Mouse (Mus musculus): ENCODE data around the gene Dgki. TPM values are rescaled to one million over a fixed set of nuclear protein-coding genes. Genes with fewer than 3 reads are reported as not detected.

Gene Dgki
- polyA plus RNA-seq, 3 experiments from 2014 or later, result 0.17 to 0.75 TPM; not detected in 1

DNA sequence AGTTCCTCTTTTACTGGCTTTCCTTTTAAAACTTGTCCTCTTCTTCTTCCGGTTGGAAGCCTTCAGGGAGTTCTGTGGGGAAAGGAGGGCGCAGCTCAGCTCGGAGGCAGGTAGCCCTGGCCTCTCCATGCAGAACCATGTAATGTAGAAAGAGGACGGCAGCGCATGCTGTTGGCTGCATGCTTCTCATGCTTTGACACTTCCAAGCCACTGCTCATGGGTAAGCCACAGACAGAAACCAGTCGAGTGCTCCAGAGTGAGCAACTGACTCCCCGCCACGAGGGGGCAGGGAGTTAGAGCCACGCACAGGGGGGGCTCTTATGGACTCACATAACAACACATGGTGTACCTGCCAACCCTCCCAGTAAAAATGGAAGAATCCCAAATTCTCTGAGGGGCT lies 242.0 kb downstream of the Dgki start:
- no peak for ATAC-seq

DNA sequence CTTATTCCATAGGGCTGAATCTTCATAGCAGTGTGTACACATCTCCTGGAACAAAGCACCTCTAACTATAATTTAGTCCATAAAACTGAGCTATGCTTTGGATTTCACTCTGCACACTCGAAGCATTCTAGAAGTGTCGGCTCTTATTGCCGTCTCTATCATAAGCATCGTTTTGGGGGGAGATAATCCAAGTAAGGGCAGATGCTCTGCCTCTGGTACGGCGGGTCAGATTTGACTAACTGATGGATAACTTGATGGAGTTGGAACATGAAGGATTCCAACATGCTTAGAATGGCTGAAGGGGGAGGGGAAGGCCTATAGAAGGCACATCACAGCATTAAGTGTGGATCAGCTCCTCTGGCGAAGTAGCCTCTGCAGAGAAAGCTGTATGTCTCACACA lies 242.4 kb downstream of the Dgki start:
- ATAC-seq, result no peak

DNA sequence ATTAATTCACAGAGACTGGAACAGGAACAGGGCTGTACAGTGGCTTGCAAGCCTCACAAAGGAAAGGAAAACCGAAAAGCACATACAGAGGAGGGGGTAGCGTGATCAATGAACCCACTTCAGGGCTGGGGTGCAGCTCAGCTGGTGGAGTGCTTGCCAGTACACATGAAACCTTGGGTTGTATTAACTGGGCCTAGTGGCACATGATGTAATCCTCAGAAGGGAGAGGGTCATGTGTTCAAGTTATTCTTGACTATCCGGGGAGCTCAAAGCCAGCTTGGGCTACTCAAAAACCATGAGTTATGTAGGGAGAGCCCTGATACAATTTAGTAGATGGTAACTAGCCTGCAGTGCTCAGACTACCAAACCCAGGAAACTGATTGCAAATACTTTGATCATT lies 244.3 kb downstream of the Dgki start:
- ATAC-seq, result no peak

DNA sequence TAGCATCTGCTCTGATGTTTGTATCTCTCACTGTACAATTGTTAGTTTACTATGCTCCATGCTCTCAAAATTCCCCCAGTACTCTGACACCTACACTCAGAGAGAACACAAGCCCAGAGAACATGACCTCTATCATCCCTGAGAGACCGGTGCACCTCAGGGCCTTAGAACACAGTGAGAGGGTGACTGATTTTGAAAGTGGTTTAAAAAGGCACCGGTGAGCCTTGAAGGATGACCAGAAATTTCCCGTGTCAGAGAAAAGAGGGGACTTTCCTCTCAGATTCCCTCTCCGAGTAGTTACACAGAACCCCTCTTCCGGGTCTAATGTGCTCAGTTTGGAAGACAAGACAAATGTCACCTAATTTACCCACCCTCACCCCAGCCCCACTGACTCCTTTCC lies 244.9 kb downstream of the Dgki start:
- ATAC-seq, result peak; percentile 36

DNA sequence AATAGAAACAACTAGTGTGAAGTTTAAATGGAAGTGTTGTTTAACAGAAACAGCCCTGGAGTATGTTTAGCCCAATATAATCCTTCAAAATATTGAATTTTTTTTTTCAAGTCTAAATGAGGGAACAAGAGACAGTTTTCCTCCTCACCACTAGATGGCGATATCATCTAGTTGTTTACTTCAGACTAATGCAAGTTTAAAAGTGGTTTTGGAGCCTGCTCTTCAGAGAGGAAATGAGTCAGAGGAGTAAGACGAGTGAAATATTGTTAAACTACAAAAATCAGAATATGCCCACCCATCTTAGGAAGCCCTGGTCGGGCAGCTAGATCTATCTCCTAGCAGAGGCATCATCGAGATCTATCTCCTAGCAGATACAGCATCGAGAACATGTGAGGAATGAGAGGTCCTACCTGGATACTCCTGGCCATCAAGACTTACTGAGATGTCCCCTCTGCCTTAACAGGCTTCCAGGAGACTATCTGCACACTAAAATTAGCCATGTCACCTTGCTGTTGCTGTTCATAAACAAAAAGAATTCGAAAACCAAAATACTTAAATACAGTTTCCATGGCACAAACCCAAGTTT lies 245.5 kb downstream of the Dgki start:
- ATAC-seq, result peak; percentile 81

DNA sequence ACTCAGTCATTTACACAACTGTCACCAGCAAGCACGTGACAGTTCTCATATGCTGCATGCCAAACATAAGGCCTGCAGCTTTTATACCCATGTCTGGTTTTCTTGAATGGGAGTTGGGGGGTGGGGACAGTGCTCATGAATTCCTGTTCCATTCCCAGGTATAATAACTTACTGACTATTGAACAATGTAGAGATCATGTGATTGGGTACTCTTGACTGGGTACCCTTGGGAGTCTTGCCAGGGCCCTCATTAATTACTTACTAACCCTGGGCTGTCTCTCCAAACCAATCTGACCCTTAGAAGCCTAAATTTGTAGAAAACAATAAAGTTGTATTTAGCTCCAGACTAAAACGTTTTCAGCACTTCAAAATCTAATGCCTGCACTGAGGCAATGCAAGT lies 246.6 kb downstream of the Dgki start:
- no peak for ATAC-seq

DNA sequence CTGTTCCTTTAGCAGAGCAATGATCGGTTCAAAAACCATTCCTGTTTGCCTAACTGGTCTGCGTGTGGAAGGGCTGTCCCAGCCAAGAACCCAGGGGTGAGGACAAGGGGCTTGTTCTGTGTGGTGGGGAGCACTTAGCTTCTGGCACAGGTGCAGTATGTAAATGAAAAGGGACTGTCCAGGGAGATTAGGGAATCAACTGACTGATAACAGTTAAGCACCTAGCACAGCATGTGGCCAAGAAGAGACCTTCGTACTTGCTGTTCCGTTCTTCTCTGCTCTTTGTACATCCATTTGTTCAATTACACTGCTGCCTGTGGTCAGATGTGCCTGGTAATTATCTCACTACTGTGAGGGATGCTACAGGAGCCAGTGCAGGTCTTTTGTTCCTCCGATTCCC lies 248.3 kb downstream of the Dgki start:
- no peak for ATAC-seq

DNA sequence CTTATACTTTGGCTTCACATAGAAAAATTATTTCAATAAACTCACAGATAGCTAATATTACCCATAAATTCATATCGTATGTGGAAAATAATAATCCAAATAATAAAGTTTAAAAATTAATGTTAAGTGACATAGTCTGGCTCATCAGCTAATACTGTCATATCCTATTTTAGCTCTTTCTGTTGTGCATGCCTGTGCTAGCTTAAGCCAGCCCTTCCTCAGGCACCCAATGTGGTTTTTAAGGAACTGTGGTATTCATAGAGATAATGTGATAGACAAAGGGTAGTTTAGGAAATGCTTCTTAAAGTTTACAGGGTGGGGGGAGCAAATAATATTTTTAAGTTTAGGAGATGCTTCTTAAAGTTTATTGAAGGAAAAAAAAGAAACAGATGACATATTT lies 248.8 kb downstream of the Dgki start:
- ATAC-seq, result no peak

DNA sequence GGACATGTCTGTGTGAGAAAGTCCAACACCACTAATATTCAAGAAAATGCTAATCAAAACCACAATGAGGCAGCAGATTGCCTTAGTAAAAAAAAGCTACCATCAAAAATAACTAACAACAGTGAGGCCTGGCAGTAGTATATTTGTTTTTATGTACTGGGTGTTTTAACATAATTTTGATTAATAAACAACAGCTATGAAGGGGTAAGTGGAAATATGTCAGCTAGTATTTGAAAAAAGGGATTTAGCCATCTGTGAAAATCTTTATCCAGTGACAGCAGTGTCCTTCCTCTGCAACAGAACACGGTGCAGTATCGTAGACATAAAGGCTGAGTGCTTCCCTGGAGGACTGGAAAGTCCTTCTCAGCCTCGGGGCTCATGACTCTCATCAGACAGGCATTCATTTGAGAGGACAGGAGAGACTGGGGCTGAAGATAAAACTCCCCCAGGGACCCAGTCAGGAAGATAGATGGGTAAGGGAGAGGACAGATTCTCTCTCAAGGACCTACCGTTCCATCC lies 252.3 kb downstream of the Dgki start:
- ATAC-seq, result no peak

DNA sequence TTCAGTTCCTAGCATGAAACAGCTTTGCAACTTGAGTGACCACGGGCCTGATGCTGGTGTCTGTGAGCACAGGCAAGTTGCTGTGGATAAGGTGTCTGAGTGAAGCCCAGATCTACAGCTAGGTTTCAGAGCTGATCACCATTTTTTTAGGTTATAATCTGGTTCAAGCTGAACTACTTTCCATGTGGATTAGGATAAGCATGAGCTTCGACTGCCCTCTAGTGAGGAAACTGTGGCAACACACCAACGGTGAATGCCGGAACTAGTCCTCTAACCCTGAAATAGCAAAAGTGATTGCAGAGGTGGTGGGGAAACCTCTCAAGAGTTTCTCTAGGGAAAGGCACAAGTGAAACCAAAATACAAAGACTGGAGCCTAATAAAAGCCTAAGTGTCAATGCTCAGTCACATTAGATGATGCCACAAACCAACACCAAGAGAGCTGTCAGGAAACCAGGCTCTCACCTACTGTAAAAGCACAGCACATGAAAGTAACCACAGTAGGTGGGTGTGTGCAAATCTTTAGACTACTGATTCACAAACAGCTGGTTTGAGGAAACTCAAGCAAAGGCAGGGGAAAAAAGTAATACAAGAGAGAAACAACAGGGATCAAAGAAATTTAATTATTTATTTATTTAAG lies 253.7 kb downstream of the Dgki start:
- peak; percentile 41 for ATAC-seq

DNA sequence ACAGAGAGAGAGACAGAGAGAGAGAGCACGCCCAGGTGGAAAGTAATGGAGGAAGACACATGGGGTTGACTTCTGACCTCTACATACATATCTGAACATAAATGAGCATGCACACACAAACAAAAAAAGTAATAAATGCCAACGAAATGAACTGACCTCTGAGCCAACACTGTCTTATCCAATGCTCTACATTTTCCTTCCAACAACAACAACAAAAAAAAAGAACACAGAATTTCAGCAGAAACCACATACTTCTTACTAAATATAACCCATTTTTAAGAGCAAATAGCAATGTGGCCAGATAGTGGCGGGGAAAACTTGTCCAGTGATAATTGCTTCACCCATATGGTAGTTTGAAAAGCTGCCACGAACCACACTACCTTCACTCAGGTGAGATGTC lies 255.2 kb downstream of the Dgki start:
- ATAC-seq, result no peak

DNA sequence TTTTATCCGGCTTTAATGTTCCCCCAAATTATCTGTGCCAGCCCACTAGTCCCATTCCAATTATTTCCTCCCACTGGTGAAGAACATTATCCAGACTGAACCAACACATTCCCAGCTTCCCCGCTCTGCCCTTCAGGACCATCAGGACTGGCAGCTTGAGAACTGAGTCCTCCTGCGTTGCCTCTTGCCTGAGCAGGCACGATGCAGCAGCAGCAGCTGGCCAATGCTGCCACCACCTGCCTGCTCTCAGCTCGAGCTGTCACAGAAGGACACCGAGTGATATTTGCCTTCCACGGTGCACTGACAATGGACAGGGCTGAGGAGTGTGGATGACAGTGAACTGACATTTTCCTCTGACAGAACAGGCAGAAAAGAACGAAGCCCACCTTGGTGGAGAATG lies 261.5 kb downstream of the Dgki start:
- ATAC-seq, result no peak

DNA sequence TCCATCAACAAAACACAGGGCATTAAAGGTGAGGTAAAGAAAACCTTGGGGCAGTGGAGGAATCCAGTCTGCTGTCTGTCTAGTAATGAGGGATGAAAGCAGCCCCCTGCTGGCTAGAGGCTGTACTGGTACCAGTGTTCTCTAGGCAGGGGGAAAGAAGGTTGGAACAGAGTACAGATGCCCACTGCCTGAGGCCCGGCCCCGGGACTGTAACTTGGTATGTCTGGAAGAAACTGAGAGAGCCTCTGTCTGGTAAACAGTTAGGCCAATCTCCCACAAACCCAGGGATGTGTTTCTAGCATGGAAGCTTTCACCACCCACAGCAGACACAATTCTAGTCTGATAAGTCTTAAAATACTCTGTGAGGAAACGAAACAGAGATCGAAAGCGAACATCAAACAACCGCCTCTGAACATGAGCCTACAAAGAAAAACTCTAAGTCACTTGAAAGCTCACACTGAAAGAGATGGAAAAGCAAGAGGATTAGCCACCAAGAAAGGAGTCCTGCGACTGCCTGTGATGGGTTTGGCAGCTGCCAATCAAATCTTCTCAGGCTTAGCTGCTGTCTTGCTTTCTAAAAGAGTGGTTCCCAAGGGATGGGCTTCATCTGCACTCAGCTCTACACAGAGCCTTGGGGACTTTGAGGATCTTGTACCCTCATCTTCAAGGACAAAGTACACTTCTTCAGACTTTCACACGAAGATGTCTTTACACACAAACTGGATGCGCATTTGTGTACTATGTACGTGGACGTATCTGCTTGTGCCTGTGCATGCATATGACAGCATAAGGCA lies 262.7 kb downstream of the Dgki start:
- peak; percentile 56 for ATAC-seq

DNA sequence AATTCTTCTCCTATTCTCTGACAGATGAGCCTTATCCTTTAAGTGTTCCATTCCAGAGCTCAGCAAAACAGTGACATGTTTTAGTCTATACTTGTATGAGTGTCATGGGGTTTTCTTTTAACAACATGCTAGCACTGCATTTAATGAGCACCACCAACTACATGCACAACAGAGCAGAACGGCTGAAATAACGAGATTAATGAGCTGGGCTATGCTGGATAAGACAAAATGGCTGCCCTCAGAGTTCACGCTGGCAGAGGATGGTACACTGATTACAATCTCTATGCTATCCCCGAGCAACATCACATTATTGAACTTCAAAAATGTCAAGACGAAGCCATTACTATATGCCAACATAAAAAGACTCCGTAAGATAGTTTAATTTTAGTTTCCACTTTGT lies 264.3 kb downstream of the Dgki start:
- no peak for ATAC-seq

DNA sequence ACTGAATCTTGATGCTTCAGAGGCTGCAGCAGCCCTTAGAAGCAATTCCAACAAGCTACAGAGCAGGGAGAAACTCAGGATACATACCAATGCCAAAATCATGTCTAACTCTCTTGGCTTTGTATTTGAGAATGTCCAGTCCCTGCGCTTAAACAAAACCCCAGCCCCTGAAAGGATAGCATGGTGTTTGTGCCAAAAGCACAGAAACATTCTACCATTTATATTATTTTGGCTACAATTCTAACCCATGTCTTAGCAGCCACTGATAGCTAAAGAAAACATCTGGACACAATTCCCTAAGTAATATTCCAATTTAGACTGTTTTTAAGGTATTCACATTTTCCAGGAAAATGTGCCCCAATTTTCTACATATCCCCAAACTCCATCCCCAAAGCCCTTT lies 269.0 kb downstream of the Dgki start:
- ATAC-seq, result no peak

DNA sequence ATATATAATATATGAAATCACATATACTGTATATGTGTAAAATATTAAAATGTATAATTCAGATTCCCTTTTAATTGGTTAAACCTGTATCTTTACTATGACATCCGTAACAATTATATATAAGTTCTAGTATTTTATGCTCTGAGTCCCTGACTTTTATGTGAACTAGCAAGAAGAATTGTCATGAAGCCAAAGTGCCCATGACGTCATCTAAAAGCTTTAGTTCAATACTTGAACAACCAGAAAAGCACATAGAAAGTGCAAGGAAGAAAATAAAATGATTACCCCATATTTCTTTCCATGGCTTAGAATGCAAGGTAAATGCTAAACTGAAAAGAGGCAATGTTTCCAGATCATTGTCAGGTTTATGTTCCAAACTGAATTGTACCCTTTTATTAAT lies 269.6 kb downstream of the Dgki start:
- ATAC-seq, result no peak

DNA sequence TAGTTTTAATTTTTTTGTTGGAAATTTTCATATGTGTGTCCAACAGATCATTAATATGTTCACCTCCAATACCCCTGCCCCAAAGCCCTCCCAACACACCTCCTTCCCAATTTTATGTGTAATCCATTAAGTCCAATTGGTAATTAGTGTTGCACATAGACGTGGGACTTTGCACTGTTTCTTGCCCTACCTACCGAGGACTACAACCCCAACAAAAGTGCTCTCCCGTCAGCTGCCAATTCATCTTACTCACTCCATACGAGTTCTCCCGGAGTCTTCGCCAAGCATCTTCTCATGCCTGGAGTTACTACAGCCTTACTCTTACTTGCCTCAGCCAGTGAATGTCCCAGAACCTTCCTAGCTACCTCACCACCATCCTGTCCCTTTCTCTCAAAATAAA lies 271.1 kb downstream of the Dgki start:
- no peak for ATAC-seq

DNA sequence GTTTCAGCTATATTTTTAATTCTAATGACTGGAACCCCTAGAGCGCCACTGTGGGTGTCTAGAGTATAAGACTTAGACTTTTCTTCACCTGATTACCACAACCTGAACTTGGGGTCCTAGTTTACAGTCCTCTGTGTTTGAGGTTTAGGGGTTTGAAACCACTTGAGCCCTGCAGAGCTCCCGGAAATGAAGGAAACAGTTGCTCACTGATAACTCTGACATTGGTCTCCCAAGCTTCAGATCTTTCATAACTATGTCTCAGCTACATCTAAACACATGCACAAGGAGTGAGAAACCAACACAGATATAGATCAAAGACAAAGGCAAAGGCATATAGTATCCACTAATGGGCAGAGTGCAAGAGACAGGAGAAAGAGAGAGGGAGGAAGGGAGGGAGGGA lies 271.7 kb downstream of the Dgki start:
- no peak for ATAC-seq

DNA sequence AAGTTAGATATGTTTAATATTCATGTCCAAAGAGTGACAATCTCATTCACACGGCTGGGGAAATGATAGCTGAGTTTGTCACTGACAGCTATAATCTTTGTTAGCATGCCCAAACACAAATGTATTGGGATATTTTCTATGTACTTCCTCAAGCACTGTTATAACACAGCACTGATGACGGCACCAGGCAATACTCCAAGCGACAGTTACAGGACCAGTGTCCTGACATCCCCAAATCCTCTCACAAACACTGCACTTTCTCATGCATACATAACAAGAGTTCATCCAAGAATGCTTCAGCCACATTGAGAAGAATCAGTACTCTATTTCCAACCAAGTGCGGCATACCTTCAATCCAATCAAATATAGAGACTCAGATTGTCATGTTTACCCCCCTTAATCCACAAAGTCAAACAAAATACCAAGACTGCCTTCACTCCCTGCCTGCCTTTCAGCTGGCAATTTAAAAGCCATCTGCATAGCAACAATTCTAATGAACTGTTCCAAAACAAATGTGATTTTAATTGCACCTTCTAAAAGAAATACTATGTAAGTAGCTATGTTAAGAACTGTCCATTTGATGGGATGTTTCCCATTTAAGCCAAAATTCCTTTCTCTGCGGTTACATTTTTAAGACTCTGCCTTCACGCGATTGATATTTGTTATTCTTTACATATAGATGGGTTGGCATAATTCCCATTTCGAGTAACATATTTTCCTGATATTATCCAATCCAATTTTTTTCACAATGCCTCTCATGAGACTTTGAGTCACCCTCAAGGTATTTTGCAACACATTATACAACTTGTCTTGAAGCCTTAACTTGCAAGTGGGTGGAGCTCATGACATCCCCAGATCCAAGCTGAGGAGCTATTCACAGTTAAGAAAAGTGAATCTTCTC lies 273.4 kb downstream of the Dgki start:
- no peak for ATAC-seq

DNA sequence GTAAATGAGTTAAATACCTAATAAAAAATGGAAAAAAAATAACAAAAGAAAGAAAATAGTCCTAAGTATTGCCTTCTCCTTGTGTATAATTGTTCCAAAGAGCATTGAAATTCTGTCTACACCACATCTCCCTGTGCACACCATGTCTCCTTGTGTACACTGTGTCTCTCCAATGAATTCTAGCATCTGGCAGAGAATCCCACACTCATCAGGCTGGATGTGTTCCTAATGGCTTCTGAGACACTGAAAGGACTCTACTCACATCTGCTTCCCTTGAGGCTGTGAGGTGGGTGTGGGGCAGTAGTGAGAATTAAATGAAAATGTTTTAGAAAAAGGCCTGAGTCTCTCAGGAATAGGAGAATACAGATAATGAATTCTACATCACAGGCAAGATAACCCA lies 283.9 kb downstream of the Dgki start:
- ATAC-seq, result no peak

DNA sequence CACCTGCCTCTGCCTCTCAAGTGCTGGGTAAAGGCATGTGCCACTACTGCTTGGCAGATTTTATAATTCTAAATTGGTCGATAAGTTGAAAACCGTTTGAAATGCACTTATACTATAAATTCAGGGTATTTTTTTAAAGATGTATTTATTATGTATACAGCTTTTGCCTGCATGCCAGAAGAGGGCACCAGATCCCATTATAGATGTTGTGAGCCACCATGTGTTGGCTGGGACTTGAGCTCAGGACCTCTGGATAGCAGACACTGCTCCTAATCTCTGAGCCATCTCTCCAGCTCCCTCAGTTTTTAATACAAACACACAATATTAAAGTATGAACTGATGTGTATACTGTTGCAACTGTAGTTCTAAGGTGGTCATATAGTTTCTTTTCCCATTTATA lies 288.4 kb downstream of the Dgki start:
- ATAC-seq, result no peak

DNA sequence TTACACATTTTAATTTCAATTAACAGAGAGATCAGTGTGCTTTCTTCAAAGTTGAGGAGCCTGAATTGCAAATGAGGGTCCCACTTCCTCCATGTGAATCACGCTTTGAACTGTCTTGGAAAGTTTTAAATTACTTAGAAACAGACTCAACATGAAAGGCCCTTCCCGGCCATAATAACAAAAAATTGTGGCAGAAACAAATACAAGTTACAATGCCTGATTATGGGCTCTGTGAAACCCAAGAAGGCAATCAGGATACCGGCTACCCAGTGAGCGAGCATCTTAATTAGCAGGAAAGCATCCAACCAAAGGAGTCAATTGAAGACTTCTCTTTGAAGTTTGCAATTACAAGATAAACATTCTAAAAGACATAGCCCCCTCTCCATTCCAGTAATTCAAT lies 292.4 kb downstream of the Dgki start:
- no peak for ATAC-seq

DNA sequence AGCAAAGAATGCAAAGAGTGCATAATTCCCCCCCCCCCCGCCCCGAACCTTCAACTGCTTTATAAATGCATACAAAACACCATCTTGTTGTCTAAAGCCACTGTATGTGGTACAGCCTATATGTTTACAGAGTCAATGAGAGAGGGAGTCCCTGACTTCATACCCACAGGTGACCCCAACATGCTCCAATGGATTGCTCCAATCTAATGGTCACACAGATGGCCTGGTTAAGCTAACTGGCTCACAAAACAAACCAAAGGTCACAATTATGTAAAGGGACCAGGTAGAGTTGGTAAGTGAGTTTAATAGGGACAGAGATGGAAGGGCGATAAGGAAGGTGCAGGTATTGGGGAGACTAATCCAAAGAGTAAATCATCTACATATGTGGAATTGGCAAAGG lies 295.1 kb downstream of the Dgki start:
- ATAC-seq, result no peak

All from inflammation-experienced regulatory T-cells, adult 6 months (primary cell).